Mouse (Mus musculus) cerebral cortex, adult 2 months (tissue): Measurements from ENCODE around the gene Grb2.

ENCODE experiments used
- WGBS: fragments of 180-500 bp; shearing (Covaris S2); methylation state at CpG from one replicate; pipeline ENCODE4 v1.1.7; 2018; 5-methylcytosine and 5-hydroxymethylcytosine counted together

Grb2 gene

DNA sequence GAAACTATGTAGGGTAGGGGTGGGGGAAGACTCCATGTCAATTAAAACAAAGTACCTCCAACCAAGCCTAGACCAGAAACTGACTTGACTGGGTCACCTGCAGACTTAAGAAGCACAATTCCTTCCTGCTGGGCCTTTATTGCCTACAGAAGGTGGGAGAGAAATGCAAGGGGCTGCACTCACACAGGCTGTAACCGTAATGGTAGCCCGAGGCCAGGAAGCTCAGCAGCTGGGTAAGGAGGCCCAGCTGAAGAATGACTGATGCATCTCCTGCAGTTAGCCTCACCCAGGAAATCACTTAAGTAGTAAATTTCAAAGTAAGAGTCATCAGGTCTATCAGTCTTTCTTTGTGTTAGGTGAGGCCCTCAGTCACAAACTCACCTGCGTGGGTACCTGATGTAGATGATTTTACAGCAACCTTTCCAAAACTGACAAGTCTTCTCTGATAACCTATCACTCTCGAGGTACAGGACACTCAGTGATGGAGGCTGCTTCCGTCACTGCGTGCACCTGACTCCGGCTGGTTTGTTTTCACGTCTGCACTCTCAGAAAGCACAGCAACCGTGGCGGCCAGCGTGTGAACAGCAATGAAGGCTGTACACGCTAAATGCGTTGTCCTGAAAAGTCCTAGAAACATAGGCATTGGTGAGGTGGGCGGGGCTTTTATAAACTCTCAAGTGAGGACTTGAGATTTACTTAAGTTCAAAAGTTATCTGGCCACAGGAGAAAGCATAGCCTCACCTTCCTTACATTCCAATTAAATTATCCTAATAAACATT lies 19.1 kb downstream of the Grb2 start:
- WGBS, result 97% methylated on average over 14 of the region's 14 CpGs

DNA sequence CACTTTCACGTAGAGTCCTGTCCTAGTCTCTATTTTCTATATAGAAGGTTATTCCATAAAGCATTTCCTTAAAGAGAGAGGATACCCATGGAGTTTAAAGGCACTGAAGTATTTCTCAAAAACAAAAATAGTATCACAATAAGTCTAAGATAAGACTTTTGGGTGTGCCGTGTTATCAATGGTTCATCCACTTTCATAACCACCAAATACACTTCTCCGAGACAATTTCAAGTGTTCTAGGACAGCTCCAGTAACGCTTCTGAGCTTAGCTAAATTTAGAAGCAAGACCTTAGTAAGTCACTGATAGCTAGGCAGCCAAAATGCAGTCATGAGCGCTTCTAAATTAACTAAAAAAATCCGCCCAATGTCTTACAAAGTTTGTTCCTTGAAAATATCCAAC lies 22.0 kb downstream of the Grb2 start:
- WGBS, result 41% methylated on average over 6 of the region's 6 CpGs

DNA sequence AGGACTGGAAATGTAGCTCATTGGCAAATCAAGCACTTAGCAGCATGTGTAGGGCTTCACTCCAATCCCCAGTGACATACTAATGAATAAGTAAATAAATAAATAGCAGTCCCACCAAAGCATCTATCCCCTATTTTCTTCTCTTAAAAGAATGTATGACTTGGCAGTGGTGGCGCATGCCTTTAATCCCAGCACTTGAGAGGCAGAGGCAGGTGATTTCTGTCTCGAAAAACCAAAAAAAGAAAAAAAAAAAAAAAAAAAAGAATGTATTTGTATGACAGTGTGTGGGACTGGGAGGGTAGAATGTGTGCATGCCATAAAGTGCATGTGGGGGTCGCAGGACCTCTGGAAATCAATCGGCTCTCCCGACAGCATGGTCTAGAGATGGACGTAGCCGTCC lies 22.4 kb downstream of the Grb2 start:
- 66% methylated on average over 7 of the region's 7 CpGs for WGBS

DNA sequence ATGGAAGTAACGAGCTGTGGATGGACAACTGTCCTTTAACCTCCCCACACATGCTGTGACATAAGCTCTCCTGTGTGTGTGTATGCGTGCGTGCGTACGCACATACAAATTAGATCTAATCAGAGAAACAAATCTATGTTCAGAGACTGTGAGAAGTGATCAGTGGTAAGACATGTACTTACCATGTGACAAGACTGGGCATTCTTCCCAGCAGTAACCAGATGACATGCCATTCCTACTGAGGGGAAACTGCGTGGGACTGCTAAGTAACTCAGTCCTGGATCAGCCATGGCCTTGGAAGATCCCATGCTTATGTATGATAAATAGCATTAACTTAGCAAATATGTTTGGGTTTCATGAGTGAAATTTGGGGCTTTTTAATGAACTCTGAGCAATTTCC lies 23.5 kb downstream of the Grb2 start:
- 54% methylated on average over 6 of the region's 6 CpGs for WGBS

DNA sequence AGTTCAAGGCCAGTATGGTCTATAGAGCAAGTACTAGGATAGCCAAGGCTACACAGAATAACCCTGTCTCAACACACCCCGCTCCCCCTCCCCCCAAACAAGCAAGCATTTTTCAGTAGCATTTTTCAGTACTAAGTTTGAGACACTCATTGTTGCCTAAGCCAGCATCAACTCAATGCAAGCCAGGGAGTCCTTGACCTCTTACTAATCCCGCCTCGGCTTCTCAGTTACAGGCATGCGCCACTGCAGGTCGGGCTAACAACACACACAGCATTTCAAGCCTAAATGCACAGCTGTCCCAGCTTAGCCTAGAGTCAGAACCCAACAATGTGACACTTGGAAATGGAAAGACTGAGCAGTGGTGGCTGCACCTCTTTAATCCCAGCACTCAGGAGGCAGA lies 25.1 kb downstream of the Grb2 start:
- 96% methylated on average over 5 of the region's 5 CpGs for WGBS

DNA sequence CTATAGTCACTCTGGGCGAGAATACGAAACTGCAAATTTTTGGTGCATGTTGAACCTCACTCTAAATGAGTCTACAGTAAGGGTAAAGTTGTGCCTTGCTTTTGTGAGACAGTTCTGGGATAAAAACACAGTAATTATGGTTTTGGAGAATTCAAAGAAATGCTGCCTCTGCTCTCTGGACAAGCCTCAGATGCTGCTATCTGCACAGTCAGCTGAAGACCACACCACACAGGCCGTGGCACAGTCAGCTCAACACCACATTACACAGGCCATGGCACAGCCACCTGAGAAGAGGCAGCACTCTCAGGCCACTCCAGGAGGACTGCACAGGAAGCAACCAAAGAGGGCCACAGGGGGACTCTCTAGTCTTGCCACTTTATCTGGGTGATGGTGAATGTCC lies 26.0 kb downstream of the Grb2 start:
- 89% methylated on average over 3 of the region's 3 CpGs for WGBS

DNA sequence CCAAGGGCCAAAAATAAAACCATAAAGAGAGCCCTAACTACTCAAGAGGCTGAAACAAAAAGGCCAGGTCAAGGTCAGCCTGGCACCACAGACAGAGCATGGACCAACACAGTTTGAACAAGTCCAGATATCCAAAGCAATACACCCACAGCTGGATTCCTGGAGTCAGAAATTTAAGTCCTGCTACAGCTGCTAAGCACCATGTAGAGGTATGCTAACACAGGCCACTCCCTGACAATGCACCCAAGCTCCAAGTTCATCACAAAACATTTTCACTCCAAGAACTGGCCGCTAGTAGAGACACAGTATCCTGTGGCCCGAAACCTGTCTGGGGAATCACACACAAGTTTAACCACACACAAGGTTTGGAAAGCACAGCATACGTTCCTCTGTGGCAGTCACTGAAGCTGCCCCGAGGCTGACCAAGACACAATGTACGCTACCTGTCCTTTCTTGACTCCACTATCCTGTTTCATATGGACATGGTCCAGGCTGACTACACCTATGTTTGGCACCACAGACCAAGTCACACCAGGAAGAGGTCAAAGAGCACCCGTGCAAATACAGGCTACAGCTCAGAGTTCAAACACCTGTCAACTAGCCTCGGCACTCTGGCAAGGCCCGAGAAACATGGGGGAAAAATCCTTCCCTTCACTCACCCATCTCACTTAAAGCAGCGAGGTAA lies 28.7 kb downstream of the Grb2 start:
- 93% methylated on average over 9 of the region's 9 CpGs for WGBS

DNA sequence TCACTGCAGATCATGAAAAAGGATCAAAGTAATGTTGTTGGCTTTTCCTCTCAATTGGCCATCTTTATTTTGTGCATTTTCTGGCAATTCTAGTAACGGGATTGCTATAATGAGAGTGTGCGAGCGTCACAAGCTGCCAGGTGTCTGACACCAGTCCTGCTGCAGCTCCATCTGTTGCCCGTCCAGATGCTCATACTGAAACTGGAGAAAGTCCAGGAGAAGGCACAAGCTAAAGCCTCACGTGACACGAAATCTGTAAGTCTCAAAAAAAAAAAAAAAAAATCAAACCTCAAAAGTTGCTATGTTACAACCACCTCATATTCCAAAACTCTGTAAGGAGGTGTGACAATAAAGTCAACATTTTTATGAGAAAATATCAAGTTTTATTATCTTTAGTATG lies 29.5 kb downstream of the Grb2 start:
- WGBS, result 58% methylated on average over 6 of the region's 6 CpGs

DNA sequence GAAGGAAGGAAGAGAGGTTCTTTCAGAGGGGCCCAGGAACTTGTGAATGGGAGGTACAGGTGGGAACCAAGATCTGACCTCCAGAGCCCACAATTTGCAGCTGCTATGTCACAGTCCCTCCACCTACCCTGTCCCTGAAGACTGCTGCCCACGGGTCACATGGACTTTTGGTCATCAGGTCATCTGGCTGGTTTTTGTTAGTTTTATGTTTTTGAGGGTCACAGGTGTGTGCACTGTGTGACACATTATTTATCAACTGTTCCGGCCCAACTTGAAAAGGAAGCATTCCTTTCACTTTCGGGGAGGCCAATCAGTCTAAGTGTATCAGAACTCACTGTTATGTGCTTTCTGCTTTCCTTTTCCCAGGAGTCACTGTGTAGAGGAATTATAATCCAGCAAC lies 30.9 kb downstream of the Grb2 start:
- 92% methylated on average over 3 of the region's 3 CpGs for WGBS

DNA sequence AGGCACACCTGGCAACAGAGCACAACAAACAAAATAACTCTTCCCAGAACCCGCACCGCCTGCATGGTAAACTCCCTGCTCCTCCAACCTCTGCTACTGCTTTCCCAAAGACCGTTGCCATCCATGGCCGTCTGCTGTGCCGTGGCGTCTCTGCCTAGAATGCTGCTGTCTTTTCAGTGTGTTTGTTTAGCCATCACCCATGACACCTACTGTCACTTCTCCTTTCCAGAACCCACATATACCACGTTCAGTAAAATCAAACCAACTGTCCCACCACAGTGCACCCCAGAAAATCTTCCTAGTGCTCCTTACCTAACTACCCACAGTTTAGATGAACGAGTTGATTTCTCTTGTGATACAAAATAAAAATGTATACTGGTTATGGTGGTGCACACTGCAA lies 31.7 kb downstream of the Grb2 start:
- 88% methylated on average over 8 of the region's 8 CpGs for WGBS

DNA sequence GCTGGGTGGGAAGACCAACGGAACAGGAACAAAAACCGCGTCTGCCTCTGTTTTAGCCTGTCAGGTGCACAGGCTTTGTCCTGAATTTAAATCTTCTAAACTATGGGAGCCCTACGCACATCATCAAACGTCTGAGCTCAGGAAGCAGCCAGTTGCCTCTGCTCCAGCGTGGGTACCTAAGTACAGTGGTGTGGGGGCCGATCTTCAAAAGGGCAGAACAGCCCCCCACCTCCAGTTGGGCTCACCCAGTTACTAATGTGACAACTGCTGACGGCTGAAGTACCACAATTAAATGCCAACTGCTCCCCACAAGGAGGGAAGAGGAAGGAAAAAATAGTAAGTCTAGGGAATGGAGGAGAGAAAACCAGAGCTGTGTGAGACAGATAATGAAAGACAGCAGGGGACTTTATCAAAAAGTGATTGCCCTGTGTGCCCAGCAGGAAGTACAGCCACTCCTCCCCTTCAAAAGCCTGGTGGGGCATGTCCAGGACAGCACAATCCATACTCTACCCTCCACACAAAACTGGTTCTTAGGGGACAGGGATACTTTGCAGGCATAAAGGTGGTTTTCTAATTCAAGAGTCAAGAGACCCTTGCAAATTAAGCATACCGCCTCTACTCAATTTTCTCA lies 34.0 kb downstream of the Grb2 start:
- WGBS, result 31% methylated on average over 9 of the region's 9 CpGs

DNA sequence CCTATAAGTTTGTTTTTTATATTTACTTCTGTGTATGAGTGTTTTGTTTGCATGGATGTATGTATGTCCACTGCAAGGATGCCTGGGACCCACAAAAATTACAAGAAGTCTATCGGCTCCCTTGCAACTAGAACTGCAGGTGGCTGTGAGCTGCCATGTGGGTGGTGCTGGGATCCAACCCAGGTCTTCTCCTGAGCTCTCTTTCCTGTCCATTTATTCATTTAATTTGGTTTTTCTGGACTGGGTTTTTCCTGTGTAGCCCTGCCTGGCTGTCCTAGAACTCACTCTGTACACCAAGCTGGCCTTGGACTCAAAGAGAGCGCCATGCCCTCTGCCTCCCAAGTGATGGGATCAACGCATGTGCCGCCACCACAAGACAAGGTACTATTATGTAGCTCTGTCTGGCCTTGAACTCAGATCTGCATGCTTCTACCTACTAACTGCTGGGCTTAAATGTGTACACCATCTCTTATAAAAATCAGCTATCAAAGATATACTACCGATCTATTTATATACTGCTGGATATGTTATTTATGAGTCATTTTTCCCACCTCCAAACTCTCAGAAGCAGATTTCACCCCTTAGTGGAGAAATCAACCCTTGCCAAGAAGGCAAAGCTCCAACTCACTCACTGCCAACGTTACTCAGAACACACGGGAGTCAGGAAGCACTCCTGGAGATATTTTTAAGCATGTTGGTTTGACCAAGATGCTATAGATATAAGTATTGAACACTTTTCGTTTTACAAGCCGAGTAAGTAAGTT lies 34.7 kb downstream of the Grb2 start:
- 51% methylated on average over 9 of the region's 9 CpGs for WGBS

DNA sequence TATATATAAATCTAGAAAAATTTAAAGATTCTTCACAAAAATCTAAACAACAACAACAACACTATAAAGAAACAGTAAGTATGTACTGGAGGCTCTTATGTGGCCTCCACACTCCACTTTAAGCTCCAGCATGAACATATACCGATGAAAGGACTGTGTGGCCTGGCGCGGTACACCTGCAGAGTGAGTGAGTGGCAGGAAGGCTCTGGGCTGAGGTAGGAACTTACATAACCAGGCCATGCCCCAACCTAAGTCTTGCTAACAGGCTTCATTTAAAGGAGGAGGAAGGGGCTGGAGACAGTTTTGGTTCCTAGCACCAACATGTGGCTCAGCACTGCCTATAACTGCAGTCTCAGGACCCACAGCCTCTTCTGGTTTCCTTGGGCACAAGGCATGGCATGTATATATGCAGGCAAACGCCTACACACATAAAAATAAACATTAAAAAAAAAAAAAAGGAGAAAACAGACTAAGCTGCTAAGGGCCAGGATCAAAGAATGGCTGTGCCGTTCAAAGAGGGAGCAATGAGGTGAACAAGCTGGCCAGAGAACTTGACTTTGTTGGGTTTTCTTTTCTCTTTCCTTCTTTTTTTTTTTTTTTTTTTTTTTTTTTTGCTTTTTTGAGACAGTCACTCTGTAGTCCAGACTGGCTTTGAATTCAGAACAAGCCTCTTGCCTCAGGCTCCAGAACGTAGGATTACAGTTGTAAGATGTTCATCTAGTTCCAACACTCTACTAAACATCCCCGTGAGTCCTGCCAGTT lies 36.0 kb downstream of the Grb2 start:
- 51% methylated on average over 7 of the region's 7 CpGs for WGBS

DNA sequence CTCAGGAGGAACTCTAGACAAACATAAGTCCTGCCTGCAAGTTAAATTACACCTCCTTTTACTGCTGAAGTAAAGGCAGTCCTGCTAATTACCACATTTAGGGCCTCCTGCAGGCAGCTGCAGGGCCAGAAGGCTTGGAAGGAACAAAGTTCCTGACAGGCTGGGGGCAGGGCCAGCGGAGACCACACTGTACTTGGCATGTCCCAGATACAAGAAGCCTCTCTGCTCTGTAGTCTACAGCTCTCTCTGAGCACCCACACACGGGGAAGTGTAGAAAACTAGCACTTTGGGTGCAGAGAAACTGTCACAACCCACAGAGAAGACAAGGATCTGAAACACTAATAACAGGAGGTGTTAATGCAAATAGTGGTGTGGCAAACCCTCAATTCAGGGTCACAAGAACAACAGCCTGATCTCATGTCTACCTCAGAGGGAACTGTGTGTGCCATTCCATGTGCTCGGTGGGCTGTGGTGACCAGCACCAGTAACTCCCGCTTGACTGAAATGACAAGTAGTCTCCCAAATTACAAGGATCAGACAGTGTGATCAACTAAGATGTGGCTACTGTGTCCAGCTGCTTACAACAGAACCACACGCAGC lies 37.8 kb downstream of the Grb2 start:
- WGBS, result 15% methylated on average over 5 of the region's 5 CpGs

DNA sequence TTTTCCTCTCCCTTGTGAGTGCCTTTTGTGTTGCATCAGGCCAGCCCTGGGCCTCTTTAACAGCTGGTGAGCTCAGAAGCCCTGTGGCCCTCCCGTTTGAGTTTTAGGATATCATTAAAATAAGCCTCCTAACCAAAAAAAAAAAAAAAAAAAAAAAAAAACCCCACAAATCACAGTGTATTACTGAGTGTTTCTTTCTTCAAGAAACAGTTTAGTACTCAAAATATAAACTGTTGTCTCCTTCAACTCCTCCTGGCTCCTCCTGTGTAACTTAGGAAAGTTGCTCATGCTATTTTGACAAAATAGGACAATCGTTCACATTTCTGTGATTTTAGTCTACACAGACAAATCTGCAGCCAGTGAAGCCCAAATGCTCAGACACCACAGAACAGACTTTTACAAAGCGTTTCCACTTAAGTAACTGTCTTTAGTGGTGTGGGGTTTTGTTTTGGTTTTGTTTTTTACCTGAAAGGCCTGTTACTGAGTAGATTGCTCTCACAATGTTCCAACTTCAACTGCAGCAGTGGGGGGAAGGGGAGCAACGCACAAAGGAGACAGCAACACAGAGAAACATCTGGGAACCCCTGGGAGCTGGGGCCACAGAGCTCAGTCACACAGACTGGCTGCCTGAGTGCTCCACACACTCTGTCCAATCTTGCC lies 44.6 kb downstream of the Grb2 start:
- whole genome bisulfite sequencing, result 43% methylated on average over 4 of the region's 4 CpGs

DNA sequence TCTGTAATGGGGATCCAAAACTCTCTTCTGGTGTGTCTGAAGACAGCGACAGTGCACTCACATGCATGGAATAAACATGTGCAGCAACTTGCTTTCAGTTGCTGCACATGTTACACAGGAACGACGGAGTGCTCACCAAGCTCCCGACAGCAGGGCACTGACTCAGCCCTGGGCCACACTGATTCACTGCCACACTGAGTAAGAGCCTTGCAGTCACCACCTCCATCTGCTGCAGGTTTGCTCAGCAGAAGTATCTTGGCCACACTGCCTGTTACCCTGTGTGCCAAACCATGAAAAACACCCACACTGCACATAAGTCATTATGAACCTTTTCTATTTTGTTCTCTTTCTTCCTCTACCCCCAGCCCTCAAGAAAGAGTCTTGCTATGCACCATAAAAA lies 48.0 kb downstream of the Grb2 start:
- WGBS, result 55% methylated on average over 4 of the region's 4 CpGs

DNA sequence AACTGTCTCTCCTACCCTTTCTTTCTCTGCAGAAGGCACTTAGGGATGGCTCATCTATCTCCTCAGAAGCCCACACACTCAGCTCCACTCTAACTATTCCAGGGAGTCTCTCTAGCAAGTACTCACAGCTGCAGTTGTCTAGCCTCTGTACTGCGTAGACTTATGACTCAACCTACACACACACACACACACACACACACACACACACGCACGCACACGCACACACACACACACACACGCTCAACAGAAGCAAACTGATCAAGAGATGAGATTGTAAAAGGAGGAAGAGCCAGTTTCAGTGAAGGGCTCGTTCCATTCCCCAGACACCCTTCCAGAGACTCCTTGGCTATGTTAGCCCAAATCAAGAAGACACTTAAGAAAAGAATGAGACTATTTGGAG lies 49.9 kb downstream of the Grb2 start:
- 55% methylated on average over 6 of the region's 6 CpGs for WGBS

DNA sequence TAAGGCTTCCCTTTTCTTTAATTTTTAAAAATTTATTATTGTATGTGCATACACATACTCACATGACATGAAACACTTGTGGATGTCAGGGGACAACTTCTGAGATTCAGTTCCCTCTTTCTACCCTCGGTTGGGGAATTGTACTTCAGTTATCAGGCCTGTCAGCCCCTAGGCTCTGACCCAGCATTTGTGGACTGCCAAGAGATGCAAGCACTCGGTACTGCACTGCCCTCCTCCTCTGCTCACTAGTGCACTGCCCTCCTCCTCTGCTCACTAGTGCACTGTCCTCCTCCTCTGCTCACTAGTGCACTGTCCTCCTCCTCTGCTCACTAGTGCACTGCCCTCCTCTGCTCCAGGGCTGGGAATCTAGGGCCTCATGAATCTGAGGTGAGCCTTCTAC lies 54.3 kb downstream of the Grb2 start:
- 63% methylated on average over 2 of the region's 2 CpGs for WGBS

DNA sequence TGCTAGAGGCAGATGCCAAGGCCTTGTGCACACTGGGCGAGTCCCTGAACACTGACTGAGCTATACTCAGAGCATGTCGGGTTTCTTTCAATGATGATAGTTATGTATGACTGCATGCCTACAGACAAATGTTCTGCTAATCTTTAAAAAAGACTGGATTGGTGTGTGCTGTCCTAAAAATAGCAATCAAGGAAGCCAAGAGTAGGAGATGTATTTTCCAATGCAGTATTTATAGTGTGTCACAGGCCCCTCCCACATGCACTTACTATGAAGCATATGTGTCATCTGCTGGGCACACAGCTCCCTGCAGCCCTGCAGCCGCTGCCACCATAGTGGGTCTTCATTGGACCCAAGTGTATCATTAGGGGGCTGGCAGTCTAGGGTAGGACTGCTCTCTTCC lies 55.2 kb downstream of the Grb2 start:
- 42% methylated on average over 3 of the region's 3 CpGs for WGBS

DNA sequence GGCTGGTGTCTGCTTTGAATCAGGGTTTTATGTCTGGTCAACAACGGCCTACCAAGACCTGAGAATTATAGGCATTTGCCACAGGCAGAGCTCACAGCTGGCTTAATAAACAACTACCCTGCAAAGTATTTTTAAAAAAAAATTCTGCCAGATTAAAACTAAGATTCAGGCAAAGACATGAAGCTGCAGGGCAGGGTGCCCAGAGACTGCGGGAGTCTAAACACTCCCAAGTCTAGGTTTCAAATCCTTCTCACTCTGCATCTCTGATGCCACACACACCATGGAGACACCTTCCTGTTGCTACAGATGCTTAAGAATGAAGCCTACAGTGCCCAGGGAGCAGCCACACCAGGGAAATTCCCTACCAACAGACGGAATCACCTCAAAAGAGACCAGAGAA lies 56.7 kb downstream of the Grb2 start:
- 67% methylated on average over 3 of the region's 3 CpGs for WGBS

DNA sequence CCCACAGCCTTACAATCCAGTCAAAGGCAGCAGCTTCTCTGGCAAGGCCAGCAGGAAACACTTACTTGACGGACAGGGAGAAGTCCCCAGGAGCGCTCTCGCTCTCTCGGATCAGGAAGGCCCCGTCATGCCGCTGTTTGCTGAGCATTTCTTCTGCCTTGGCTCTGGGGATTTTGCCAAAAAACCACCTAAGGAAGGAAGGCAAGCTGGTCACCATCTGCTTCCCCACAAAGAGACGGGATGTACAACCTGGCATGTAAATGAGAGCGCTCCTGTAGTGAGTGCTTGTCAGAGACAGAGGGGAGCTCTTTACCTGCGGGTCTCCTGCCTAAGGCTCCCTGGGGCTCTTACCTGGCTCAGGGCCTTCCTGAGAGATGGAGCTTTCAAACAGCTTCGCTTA lies 58.7 kb downstream of the Grb2 start:
- WGBS, result 29% methylated on average over 10 of the region's 10 CpGs
